Mouse (Mus musculus): Measurements from ENCODE around the gene Wdr18. TPM values are rescaled to one million over a fixed set of nuclear protein-coding genes. Genes with fewer than 3 reads are reported as not detected.
A peak's percentile ranks its signal among the peaks of the same experiment; 100 is the strongest.

The Wdr18 gene
- 81.7 and 83.6 TPM in 2 replicates for polyA plus RNA-seq (2015; fragmentation: Nextera tagmentation; extraction: Ambion mirVana)

- H3K36me3 ChIP-seq, result peaks cover 33% of the 10 kb centered on the region
- no peaks in the 10 kb centered on the region for H3K27me3 ChIP-seq
- H3K9ac ChIP-seq, result peak within 1 kb of the TSS; percentile 77
- no peaks in the 10 kb centered on the region for H3K9me3 ChIP-seq
- under 1% methylated on average over 61 of the region's 61 CpGs for WGBS
- peaks cover 22% of the 10 kb centered on the region for H3K4me1 ChIP-seq
- ATAC-seq (ENCODE audit: insufficient number of reproducible peaks, low FRiP score, low TSS enrichment, low read depth), result peak; percentile 94
- peak within 1 kb of the TSS; percentile 80 for H3K4me2 ChIP-seq
- H3K27ac ChIP-seq, result peak within 1 kb of the TSS; percentile 75
- peak within 1 kb of the TSS; percentile 91 for H3K4me3 ChIP-seq
These were observed at the start of gene Wdr18 for GRCm38 (mm10) chr10:79959847-79960601. Gene Wdr18 (plus strand): TSS chr10:79960152.

- Histone ChIP-seq H3K9me3 (no peaks in the 10 kb centered on the region), H3K9ac (no peak within 1 kb of the TSS), H3K4me2 (no peak within 1 kb of the TSS), H3K4me3 (no peak within 1 kb of the TSS), H3K36me3 (peaks cover 46% of the 10 kb centered on the region), H3K4me1 (peaks cover 29% of the 10 kb centered on the region), H3K27me3 (no peaks in the 10 kb centered on the region), H3K27ac (peak within 1 kb of the TSS; percentile 76)
- WGBS, result 81% methylated on average over 4 of the region's 4 CpGs
- no peak for ATAC-seq (ENCODE audit: insufficient number of reproducible peaks, low FRiP score, low TSS enrichment, low read depth)
These were observed 49.4 kb upstream of the Wdr18 start, which contains the start of gene Gm26602 for GRCm38 (mm10) chr10:79910556-79910955. Gene Gm26602 (plus strand): TSS chr10:79910856.

GRCm38 (mm10) chr10:79912412-79912811, 47.5 kb upstream of the Wdr18 start:
- Histone ChIP-seq H3K9ac (no peak overlapping the region), H3K4me1 (peaks cover 40% of the 10 kb centered on the region), H3K27me3 (peaks cover under 1% of the 10 kb centered on the region), H3K36me3 (peaks cover 30% of the 10 kb centered on the region), H3K4me2 (no peak overlapping the region), H3K4me3 (no peak overlapping the region), H3K27ac (no peak overlapping the region), H3K9me3 (no peaks in the 10 kb centered on the region)
- 54% methylated on average over 20 of the region's 20 CpGs for WGBS
- no peak for ATAC-seq (ENCODE audit: insufficient number of reproducible peaks, low FRiP score, low TSS enrichment, low read depth)

GRCm38 (mm10) chr10:79914131-79914947, 45.6 kb upstream of the Wdr18 start:
- no peak overlapping the region for H3K4me2 ChIP-seq

GRCm38 (mm10) chr10:79914948-79915596, 44.9 kb upstream of the Wdr18 start:
- Histone ChIP-seq H3K27ac (peak overlapping the region; percentile 30; the same call in 1 of the 2 replicates), H3K36me3 (peaks cover 30% of the 10 kb centered on the region), H3K4me1 (peaks cover 46% of the 10 kb centered on the region), H3K9ac (0 out of 2 replicates have a peak overlapping the region, but pooled peaks have one; percentile 7), H3K4me2 (peak overlapping the region; percentile 84; the same call in 1 of the 2 replicates), H3K9me3 (no peaks in the 10 kb centered on the region), H3K4me3 (no peak overlapping the region), H3K27me3 (peaks cover 28% of the 10 kb centered on the region)
- 60% methylated on average over 7 of the region's 7 CpGs for WGBS
- ATAC-seq (ENCODE audit: insufficient number of reproducible peaks, low FRiP score, low TSS enrichment, low read depth), result no peak

More at GRCm38 (mm10) chr10:79914131-79914947, 45.6 kb upstream of the Wdr18 start:
- no peak for ATAC-seq (ENCODE audit: insufficient number of reproducible peaks, low FRiP score, low TSS enrichment, low read depth)
- Histone ChIP-seq H3K4me3 (no peak overlapping the region), H3K9me3 (no peaks in the 10 kb centered on the region), H3K9ac (0 out of 2 replicates have a peak overlapping the region, but pooled peaks have one; percentile 7), H3K27ac (no peak overlapping the region), H3K36me3 (peaks cover 30% of the 10 kb centered on the region), H3K4me1 (peaks cover 47% of the 10 kb centered on the region), H3K27me3 (peaks cover 20% of the 10 kb centered on the region)
- 65% methylated on average over 11 of the region's 11 CpGs for WGBS

- 8% methylated on average over 8 of the region's 8 CpGs for WGBS
- ATAC-seq (ENCODE audit: insufficient number of reproducible peaks, low FRiP score, low TSS enrichment, low read depth), result no peak
- Histone ChIP-seq H3K9ac (peak overlapping the region; percentile 96), H3K4me2 (peak overlapping the region; percentile 84), H3K27ac (peak overlapping the region; percentile 84; the same call in 1 of the 2 replicates), H3K36me3 (peaks cover 22% of the 10 kb centered on the region), H3K4me3 (peak overlapping the region; percentile 82), H3K4me1 (peaks cover 53% of the 10 kb centered on the region), H3K9me3 (no peaks in the 10 kb centered on the region), H3K27me3 (peaks cover 38% of the 10 kb centered on the region)
These were observed 43.9 kb upstream of the Wdr18 start for GRCm38 (mm10) chr10:79916081-79916480.

GRCm38 (mm10) chr10:79916808-79917531, 43.0 kb upstream of the Wdr18 start, which contains the start of gene Kiss1r:
Gene Kiss1r (plus strand): TSS chr10:79916971.
- WGBS, result 2% methylated on average over 42 of the region's 42 CpGs
- peak; percentile 74 for ATAC-seq (ENCODE audit: insufficient number of reproducible peaks, low FRiP score, low TSS enrichment, low read depth)

GRCm38 (mm10) chr10:79917532-79918100, 42.3 kb upstream of the Wdr18 start:
- H3K4me1 ChIP-seq, result peaks cover 61% of the 10 kb centered on the region
- no peak for ATAC-seq (ENCODE audit: insufficient number of reproducible peaks, low FRiP score, low TSS enrichment, low read depth)
- H3K27ac ChIP-seq, result no peak overlapping the region
- H3K4me2 ChIP-seq, result peak overlapping the region; percentile 84
- 68% methylated on average over 5 of the region's 5 CpGs for WGBS
- H3K27me3 ChIP-seq, result peaks cover 53% of the 10 kb centered on the region
- peak overlapping the region; percentile 82 for H3K4me3 ChIP-seq
- peak overlapping the region; percentile 96; the same call in 1 of the 2 replicates for H3K9ac ChIP-seq
- no peaks in the 10 kb centered on the region for H3K9me3 ChIP-seq
- H3K36me3 ChIP-seq, result peaks cover 8% of the 10 kb centered on the region

More at GRCm38 (mm10) chr10:79916808-79917531, 43.0 kb upstream of the Wdr18 start, which contains the start of gene Kiss1r:
- peak within 1 kb of the TSS; percentile 82 for H3K4me3 ChIP-seq
- H3K4me2 ChIP-seq, result peak within 1 kb of the TSS; percentile 84
- H3K27me3 ChIP-seq, result peaks cover 46% of the 10 kb centered on the region
- no peaks in the 10 kb centered on the region for H3K9me3 ChIP-seq
- H3K36me3 ChIP-seq, result peaks cover 13% of the 10 kb centered on the region
- peak within 1 kb of the TSS; percentile 96 for H3K9ac ChIP-seq
- peaks cover 61% of the 10 kb centered on the region for H3K4me1 ChIP-seq
- peak within 1 kb of the TSS; percentile 84 for H3K27ac ChIP-seq

- WGBS, result 10% methylated on average over 35 of the region's 35 CpGs
- Histone ChIP-seq H3K4me2 (peak overlapping the region; percentile 32), H3K9ac (no peak overlapping the region), H3K4me3 (peak overlapping the region; percentile 23), H3K4me1 (peaks cover 61% of the 10 kb centered on the region), H3K27ac (no peak overlapping the region), H3K36me3 (peaks cover under 1% of the 10 kb centered on the region), H3K27me3 (peaks cover 61% of the 10 kb centered on the region), H3K9me3 (no peaks in the 10 kb centered on the region)
- ATAC-seq (ENCODE audit: insufficient number of reproducible peaks, low FRiP score, low TSS enrichment, low read depth), result no peak
These were observed 41.5 kb upstream of the Wdr18 start for GRCm38 (mm10) chr10:79918231-79919078.

All from limb, embryonic 15.5 days (tissue).